Mouse (Mus musculus) 3T3-L1 (cell line): ENCODE results near the gene Zfp318.
A peak's percentile ranks its signal among the peaks of the same experiment; 100 is the strongest.

Experiments
- DNase-seq: peaks from one replicate; pipeline ENCODE4 v3.0.0-alpha.2; 2015; ENCODE audit warnings: low read depth, low spot score

Gene Zfp318

GRCm38 (mm10) chr17:46446264-46446663 lies 62.7 kb downstream of the Zfp318 start:
- no peak for DNase-seq

DNA sequence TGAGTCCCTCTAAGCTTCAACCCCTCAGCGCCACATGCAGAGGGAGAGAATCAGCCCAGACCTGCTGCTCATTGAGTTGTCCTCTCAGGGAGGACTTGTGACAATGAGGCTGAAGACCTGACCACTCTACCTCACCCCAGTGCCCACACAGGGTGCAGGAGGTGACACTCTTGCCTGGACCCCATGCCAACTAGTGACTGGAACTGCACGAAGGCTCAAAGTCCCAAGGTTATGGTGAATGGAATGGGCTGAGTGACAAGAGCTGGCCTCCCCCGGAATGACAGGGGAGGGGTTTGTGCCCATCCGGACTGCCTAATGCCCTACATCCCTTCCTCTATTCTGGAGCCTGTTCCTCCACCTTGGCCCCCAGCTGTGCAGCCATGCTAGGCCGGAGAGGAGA lies 69.2 kb downstream of the Zfp318 start:
- no peak for DNase-seq

DNA sequence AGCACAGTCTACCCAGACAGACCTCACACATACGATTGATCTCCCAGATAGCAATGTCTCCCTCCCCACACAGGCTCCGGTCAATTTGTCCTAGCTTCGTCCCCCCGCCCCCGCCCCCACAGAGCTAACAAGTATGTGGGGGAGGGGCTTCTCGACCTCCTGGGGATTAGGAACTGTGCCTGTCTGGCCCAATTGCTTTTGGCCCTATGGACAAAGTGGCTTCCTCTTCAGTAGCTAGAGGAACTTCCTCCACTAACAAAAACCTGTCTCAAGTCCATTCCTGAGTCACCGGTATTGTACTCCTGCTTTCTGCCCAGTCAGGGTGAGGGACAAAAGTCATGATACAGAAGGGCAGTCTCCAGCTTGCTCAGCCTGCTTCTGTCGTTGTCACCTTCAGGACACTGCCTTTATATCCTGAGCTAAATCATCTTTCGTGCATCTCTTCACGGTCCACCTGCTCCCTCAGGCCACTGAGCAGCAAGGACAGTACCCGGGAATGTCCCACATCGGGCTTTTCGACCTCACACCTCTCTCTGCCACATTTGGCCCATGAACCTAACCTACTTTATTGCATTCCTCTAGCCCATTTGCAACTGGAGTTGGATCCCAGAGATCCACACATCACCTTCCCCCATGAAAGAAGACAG lies 69.9 kb downstream of the Zfp318 start:
- DNase-seq: no peak

DNA sequence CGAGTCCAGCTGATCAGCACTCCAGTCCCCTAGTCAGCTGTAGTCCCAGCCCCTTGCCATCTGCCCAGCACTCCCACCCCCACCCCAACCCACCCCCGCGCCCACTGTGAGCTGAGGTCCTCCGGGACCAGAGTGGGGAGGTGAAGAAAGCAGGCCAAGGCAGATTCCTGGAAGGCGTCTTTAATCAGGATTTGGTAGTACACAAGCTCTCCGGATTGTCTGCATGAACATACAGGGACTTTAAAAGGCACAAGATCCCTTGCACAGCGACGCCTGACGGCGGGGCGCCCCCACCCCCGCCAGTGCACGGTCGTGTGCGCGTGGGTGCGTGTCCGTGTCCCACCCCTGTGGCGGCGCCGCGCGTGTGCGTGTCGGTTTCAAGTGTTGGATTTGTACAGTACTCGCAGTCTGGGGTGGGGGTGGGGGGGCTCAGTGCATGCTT lies 70.5 kb downstream of the Zfp318 start:
- no peak for DNase-seq

- no peak for DNase-seq
Measured at GRCm38 (mm10) chr17:46454539-46454938, 71.0 kb downstream of the Zfp318 start.

DNA sequence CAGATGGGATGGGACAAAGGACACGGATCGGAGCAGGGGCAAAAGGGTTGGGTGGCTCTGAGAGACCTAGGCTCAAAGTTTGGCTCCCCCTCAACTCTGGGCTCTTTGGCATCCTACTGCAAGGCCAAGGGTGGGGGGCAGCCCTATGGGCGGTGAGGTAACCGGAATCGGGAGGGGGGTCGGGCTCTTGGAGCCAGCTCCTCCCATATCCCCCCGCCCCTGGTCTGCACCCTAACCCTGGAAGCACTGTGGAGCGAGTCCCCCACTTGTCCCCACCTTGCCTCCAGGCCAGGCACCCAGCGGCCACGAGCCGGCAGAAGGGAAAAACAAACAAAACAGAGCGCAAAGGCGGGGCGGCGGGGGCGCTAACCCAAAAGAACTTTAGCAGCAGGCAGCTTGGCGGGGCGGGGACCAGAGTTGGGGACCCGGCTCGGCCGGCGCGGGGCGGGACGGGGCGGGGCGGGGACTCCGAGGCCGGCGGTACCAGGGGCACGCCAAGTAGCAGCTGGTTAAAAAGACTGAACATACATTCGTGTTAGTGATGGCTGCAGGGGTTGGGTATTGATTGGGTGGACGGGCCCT lies 71.7 kb downstream of the Zfp318 start:
- no peak for DNase-seq

- peak; percentile 33 for DNase-seq
Measured at GRCm38 (mm10) chr17:46457791-46458190, 74.3 kb downstream of the Zfp318 start.

DNA sequence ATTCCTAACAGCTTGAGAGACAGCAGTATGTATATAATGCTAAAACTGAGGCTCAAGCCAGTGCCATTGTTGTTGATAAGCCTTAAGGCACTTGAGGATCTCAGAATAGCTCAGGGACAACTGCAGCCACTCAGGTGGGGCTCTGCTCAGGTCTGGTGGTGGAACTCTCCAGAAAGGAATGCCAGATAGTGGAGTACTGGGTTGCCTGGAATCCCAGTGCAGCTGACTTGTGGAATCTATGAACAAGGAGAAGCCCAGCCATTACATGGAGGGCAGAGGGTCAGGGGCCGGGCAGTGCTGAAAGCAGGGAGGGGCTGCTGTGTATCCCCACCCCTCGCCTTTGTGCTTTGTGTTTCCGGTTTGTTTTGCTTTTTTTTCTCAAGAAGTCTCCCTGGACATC lies 74.9 kb downstream of the Zfp318 start:
- DNase-seq: no peak

- DNase-seq: no peak
Measured at GRCm38 (mm10) chr17:46460673-46461072, 77.1 kb downstream of the Zfp318 start.

DNA sequence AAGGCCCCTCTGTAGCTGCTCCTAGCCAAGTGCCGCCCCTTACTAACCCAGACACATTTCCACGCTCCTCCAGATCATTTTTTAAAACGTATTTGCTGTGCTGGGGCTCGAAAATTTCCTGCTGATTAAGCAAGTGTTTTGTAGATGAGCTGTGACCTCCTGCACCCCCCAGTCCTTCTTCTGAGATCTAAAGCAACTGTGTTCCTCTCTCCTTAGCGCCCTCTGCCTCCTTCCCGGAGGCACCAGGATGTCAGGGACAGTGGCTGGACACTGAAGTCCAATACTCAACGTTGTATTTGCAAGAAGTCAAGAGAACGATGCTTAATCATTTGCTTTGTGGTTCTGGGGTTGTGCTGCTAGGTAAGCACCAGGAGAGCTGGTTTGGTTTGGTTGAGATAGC lies 77.8 kb downstream of the Zfp318 start:
- no peak for DNase-seq

- no peak for DNase-seq
Measured at GRCm38 (mm10) chr17:46462226-46462625, 78.7 kb downstream of the Zfp318 start.

GRCm38 (mm10) chr17:46467830-46468229 lies 84.3 kb downstream of the Zfp318 start:
- no peak for DNase-seq
